Mouse (Mus musculus) spleen, postnatal 0 days (tissue): Measurements from ENCODE around the gene Tmub1. TPM values are rescaled to one million over a fixed set of nuclear protein-coding genes. Genes with fewer than 3 reads are reported as not detected.

Experiments used
- polyA plus RNA-seq: library from polyadenylated mRNA; unstranded; fragments of >200 nt; fragmentation: Nextera tagmentation; extraction: Ambion mirVana; gene quantifications from 2 replicates; pipeline ENCODE4 v1.2.1, GENCODE M21; 2015

The Tmub1 gene
- 6.6 and 8.3 TPM in 2 replicates for polyA plus RNA-seq

DNA sequence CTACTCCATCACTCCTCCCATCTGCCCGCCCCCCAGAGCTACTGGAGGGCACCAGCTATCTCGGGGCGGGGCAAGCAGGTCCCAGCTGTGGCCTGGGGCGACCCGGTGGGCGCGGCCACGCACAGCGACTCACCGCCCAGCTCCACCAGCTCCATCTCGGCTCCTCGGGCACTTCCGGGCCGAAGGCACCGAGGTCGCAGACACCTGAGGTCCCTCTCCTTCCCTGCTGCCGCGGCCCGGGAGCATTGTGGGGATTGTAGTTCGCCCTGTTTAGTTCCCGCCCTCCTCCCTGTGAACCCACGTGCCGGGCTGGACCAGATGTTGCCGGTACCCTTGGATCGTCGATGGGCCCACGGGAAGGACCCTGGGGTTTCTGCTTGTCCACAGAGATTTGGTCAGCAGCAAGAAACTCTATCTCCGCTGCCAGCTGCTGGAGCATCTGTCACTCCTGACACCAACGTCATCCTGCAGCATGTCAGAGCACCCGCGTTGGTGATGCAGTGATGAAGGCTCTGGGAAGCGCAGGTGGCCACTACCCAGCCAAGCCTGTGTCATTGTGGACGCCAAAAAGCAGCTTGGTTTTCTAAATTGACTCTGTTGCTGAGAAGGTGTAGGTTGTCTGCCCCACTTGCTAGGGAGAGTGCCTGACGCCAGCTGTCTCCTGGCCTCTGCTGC, at the start of gene Tmub1:
Gene Tmub1, minus strand, starts transcription at position 231 of the 675 bp plus-strand sequence.

DNA sequence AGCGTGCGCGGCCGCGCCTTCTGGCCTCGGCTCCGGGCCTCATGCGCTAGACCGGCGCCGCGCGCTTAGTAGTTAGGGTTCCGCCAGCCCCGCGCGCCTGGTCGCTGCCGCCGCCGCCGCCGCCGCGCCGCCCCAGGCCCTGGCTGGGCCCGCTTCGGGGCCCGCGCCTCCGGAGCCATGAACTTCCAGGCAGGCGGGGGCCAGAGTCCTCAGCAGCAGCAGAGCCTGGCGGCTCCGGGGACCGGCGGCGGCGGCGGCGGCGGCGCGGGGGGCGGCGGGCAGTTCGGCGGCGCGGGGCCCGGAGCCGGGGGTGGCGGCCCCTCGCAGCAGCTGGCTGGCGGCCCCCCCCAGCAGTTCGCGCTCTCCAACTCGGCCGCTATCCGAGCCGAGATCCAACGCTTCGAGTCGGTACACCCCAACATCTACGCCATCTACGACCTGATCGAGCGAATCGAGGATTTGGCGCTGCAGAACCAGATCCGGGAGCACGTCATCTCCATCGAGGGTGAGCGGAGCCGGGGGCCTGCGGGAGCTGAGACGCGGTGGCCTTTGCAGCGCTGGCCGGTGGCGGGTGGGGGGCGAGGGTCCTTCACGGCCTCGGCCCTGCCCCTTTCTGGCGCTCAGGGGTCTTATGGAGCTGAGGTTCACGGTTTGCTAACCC, 4.5 kb upstream of the Tmub1 start, which contains the start of gene Agap3:
Gene Agap3, plus strand, starts transcription at position 148 of the 661 bp plus-strand sequence.

DNA sequence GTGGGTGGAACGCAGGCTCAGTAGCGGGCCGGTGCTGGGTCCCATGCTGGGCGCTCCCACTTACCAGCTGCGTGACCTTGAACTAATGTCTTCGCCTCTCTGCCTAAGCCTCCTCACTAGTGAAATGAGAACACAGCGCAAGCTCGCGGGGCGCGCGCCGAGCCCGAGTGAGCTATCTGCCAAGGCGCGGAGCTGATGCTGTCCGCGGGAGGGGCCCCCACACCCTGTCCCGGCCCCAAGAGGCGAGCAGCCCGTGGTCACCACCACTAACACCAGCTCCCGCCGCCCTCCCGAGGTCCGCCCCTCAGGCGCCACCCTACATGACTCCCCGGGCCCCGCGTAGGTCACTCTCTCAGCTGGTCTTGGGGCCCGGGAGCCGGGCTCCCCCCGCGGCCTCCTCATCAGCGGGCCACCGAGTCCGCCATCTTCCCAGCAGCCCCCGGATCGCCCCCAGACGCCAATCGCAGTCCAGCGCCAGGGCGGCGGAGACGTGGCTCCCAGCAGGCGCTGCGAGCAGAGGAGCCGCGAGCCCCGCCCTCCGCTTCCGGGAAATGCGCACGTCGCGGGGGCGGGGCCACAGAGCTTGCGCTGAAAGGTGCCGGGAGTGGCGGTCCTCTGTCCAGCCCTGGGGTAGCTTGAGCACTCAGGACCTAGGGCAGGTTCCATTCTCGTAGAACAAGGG, 2.8 kb downstream of the Tmub1 start, which contains the start of gene Fastk:
Gene Fastk, minus strand, starts transcription at position 542 of the 682 bp plus-strand sequence.

GRCm38 (mm10) chr5:24423129-24424003, 24.3 kb downstream of the Tmub1 start, which contains the start of the genes Cdk5 and Slc4a2:
Cdk5 (minus strand) TSS chr5:24423530.
Slc4a2 (plus strand) TSS chr5:24423837.

GRCm38 (mm10) chr5:24413042-24413693, 34.5 kb downstream of the Tmub1 start, which contains the start of gene Asic3:
Asic3 (plus strand) TSS chr5:24413392.

Other genes with a start within 250 kb of the Tmub1 start
- gene Kcnh2, start 96.2 kb downstream of the Tmub1 start, polyA plus RNA-seq, result 0.69 and 0.80 TPM in 2 replicates
- gene Nos3, start 83.0 kb downstream of the Tmub1 start, polyA plus RNA-seq, result 3.1 and 4.4 TPM in 2 replicates
- 1.1 and 2.0 TPM in 2 replicates for gene Atg9b, start 55.7 kb downstream of the Tmub1 start, polyA plus RNA-seq
- gene Abcb8, start 54.2 kb downstream of the Tmub1 start, polyA plus RNA-seq, result 20.3 and 21.0 TPM in 2 replicates
- gene Asic3, start 34.5 kb downstream of the Tmub1 start, polyA plus RNA-seq, result not detected in 2 replicates
- 13.7 and 16.6 TPM in 2 replicates for gene Cdk5, start 24.3 kb downstream of the Tmub1 start, polyA plus RNA-seq
- gene Slc4a2, start 24.0 kb downstream of the Tmub1 start, polyA plus RNA-seq, result 9.1 and 10.4 TPM in 2 replicates
- 45.3 and 48.4 TPM in 2 replicates for gene Fastk, start 2.6 kb downstream of the Tmub1 start, polyA plus RNA-seq
- gene Agap3, start 4.3 kb upstream of the Tmub1 start, polyA plus RNA-seq, result 12.6 and 14.8 TPM in 2 replicates
- 0.04 TPM in 1 of 2 replicates, not detected in the other for gene Gbx1, start 79.3 kb upstream of the Tmub1 start, polyA plus RNA-seq
- 0.17 and 0.35 TPM in 2 replicates for gene Asb10, start 93.1 kb upstream of the Tmub1 start, polyA plus RNA-seq
- 0.07 and 0.10 TPM in 2 replicates for gene 4931409K22Rik, start 109.0 kb upstream of the Tmub1 start, polyA plus RNA-seq
- 47.8 and 49.0 TPM in 2 replicates for gene Abcf2, start 129.6 kb upstream of the Tmub1 start, polyA plus RNA-seq
- gene Chpf2, start 138.9 kb upstream of the Tmub1 start, polyA plus RNA-seq, result 11.3 and 14.3 TPM in 2 replicates
- gene Smarcd3, start 176.6 kb upstream of the Tmub1 start, polyA plus RNA-seq, result 2.4 and 3.6 TPM in 2 replicates
- 15.3 and 17.1 TPM in 2 replicates for gene Nub1, start 237.7 kb upstream of the Tmub1 start, polyA plus RNA-seq